ENCODE assay signal across 24 mouse cellular contexts in the genomic region with DNA sequence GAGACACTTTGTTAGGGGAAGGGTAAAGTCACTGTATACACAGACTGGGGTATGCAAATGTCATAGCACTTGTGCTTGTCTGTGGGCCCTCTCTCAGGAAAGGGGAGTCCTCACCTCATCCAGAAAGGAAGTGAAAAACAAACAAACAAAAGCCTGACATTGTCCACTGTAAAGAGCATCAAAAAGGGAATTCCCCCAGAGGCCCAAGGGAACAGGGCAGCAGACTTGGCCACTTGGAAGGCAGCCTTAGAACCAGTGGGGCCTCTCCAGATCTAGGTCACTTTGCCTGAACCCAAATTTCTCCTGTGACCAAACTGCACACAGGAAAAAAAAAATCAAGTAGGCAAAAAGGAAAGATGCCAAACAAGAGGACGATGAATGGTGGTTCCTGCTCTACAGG.
A peak's percentile ranks its signal among the peaks of the same experiment; 100 is the strongest.
DNase-seq lines count a peak whose midpoint lies in the region; ATAC-seq lines count a peak whose summit lies in the region.
"Had no signal": no experiment of that assay in that cellular context is flagged by ENCODE, and none has a peak within 500 bp of the region (broad histone marks: within the 10 kb centered on the region; RNA-seq: fewer than 3 reads in every experiment).

No protein-coding gene starts in this region.

- no peak overlapping the region for H3K4me2 ChIP-seq in midbrain, embryonic 11.5 days
- no peak overlapping the region for H3K4me2 ChIP-seq in midbrain, embryonic 14.5 days (ENCODE audit: low read length)
- no peak overlapping the region for H3K4me2 ChIP-seq in forebrain, embryonic 14.5 days (ENCODE audit: low read length)
- H3K4me2 ChIP-seq: forebrain, embryonic 13.5 days; kidney, embryonic 15.5 days; liver, embryonic 13.5 days; lung, embryonic 14.5 days; midbrain, embryonic 15.5 days had no signal

- 93% methylated on average over 1 of the region's 1 CpGs for WGBS in midbrain, embryonic 11.5 days
- 79% methylated on average over 1 of the region's 1 CpGs for WGBS in midbrain, embryonic 14.5 days
- WGBS in forebrain, embryonic 14.5 days, result 81% methylated on average over 1 of the region's 1 CpGs

- no peak overlapping the region for H3K4me3 ChIP-seq in midbrain, embryonic 11.5 days (ENCODE audit: low read depth, low read length)
- no peak overlapping the region for H3K4me3 ChIP-seq in midbrain, embryonic 14.5 days (replicated peaks; ENCODE audit: low read depth, low read length)
- no peak overlapping the region for H3K4me3 ChIP-seq in forebrain, embryonic 14.5 days (ENCODE audit: low read depth, low read length)
- H3K4me3 ChIP-seq: forebrain, embryonic 13.5 days; kidney, embryonic 15.5 days; liver, embryonic 13.5 days; megakaryocyte, embryonic 14.5 days; midbrain, embryonic 15.5 days; myocyte had no signal

- no peak overlapping the region for H3K27ac ChIP-seq in midbrain, embryonic 11.5 days (ENCODE audit: low read depth, low read length)
- no peak overlapping the region for H3K27ac ChIP-seq in midbrain, embryonic 14.5 days (replicated peaks; ENCODE audit: low read depth, low read length)
- H3K27ac ChIP-seq in forebrain, embryonic 14.5 days (ENCODE audit: low read depth, low read length), result no peak overlapping the region
- H3K27ac ChIP-seq: forebrain, embryonic 13.5 days; hindbrain, postnatal 0 days; kidney, embryonic 15.5 days; liver, embryonic 13.5 days; midbrain, embryonic 15.5 days had no signal

- H3K36me3 ChIP-seq in midbrain, embryonic 11.5 days (ENCODE audit: control insufficient read depth, insufficient read depth, low read length), result no peaks in the 10 kb centered on the region
- no peaks in the 10 kb centered on the region for H3K36me3 ChIP-seq in midbrain, embryonic 14.5 days (ENCODE audit: control insufficient read depth, insufficient read depth, low read length)
- H3K36me3 ChIP-seq in forebrain, embryonic 14.5 days (ENCODE audit: control insufficient read depth, insufficient read depth, low read length), result no peaks in the 10 kb centered on the region
- H3K36me3 ChIP-seq: kidney, embryonic 15.5 days; liver, embryonic 13.5 days; midbrain, embryonic 15.5 days had no signal

- H3K27me3 ChIP-seq in midbrain, embryonic 11.5 days (ENCODE audit: control insufficient read depth, insufficient read depth, low read length), result no peaks in the 10 kb centered on the region
- no peaks in the 10 kb centered on the region for H3K27me3 ChIP-seq in midbrain, embryonic 14.5 days (ENCODE audit: control insufficient read depth, insufficient read depth, low read length)
- no peaks in the 10 kb centered on the region for H3K27me3 ChIP-seq in forebrain, embryonic 14.5 days (replicated peaks; ENCODE audit: control insufficient read depth, insufficient read depth, low read length)
- H3K27me3 ChIP-seq: forebrain, embryonic 13.5 days; kidney, embryonic 15.5 days; liver, embryonic 13.5 days; megakaryocyte, embryonic 14.5 days; midbrain, embryonic 15.5 days; Patski had no signal

- no peaks in the 10 kb centered on the region for H3K4me1 ChIP-seq in midbrain, embryonic 11.5 days (ENCODE audit: control insufficient read depth, insufficient read depth, low read length)
- no peaks in the 10 kb centered on the region for H3K4me1 ChIP-seq in midbrain, embryonic 14.5 days (ENCODE audit: control insufficient read depth, insufficient read depth, low read length)
- H3K4me1 ChIP-seq in forebrain, embryonic 14.5 days (ENCODE audit: control insufficient read depth, insufficient read depth, low read length), result no peaks in the 10 kb centered on the region
- H3K4me1 ChIP-seq: forebrain, embryonic 13.5 days; kidney, embryonic 15.5 days; liver, embryonic 13.5 days; midbrain, embryonic 15.5 days had no signal

- ATAC-seq in cerebellum, adult (ENCODE audit: insufficient number of reproducible peaks, low FRiP score, low TSS enrichment), result peak; percentile 84
- ATAC-seq in midbrain, embryonic 11.5 days (ENCODE audit: low FRiP score), result no peak
- ATAC-seq in midbrain, embryonic 14.5 days (ENCODE audit: low FRiP score, low TSS enrichment), result no peak
- ATAC-seq in forebrain, embryonic 14.5 days, result no peak
- ATAC-seq: CD4-positive, CD25-positive, alpha-beta regulatory T cell, adult 4 months; forebrain, embryonic 13.5 days; hindbrain, postnatal 0 days; intestine, embryonic 16.5 days; midbrain, embryonic 15.5 days; Patski had no signal

- DNase-seq in cerebellum, postnatal 4 days (ENCODE audit: low spot score in 2 of 2), result no peak
- peak; percentile 44 for DNase-seq in midbrain, embryonic 11.5 days (ENCODE audit: low spot score, missing footprints)
- DNase-seq in midbrain, embryonic 14.5 days, result no peak
- DNase-seq in cerebellum, adult 9-10 months, result peak; percentile 53
- DNase-seq in testis, postnatal 10 days (ENCODE audit: low spot score), result no peak
- DNase-seq in frontal cortex, postnatal 10 days (ENCODE audit: low spot score in 2 of 2), result no peak
- DNase-seq in forebrain, embryonic 14.5 days (ENCODE audit: low spot score), result no peak
- DNase-seq: adrenal gland, adult 8-10 months; gastrocnemius, postnatal 14 days; kidney, postnatal 36 days; liver, embryonic 13.5 days; lung, embryonic 14.5 days; lung, postnatal 36 days; thymus, postnatal 25 days had no signal

- no peak overlapping the region for H3K9ac ChIP-seq in midbrain, embryonic 11.5 days (ENCODE audit: low read length)
- H3K9ac ChIP-seq in midbrain, embryonic 14.5 days (replicated peaks; ENCODE audit: low read length), result no peak overlapping the region
- no peak overlapping the region for H3K9ac ChIP-seq in forebrain, embryonic 14.5 days (ENCODE audit: low read length)
- H3K9ac ChIP-seq: forebrain, embryonic 13.5 days; kidney, embryonic 15.5 days; liver, embryonic 13.5 days; lung, embryonic 14.5 days; midbrain, embryonic 15.5 days had no signal

- no peaks in the 10 kb centered on the region for H3K9me3 ChIP-seq in midbrain, embryonic 11.5 days (ENCODE audit: control insufficient read depth, low read length)
- no peaks in the 10 kb centered on the region for H3K9me3 ChIP-seq in midbrain, embryonic 14.5 days (ENCODE audit: control insufficient read depth, low read length)
- H3K9me3 ChIP-seq in forebrain, embryonic 14.5 days (replicated peaks; ENCODE audit: control insufficient read depth, low read length), result no peaks in the 10 kb centered on the region
- H3K9me3 ChIP-seq: forebrain, embryonic 13.5 days; kidney, embryonic 15.5 days; liver, embryonic 13.5 days; midbrain, embryonic 15.5 days had no signal

Comparison
In these comparisons a context has a peak if more than half of its experiments do, and no peak if none do; other contexts are left out.
1. DNase-seq: peak in midbrain, embryonic 11.5 days (single experiment) and cerebellum, adult 9-10 months (single experiment); none in cerebellum, postnatal 4 days (0 of 2), midbrain, embryonic 14.5 days (single experiment), testis, postnatal 10 days (single experiment), frontal cortex, postnatal 10 days (0 of 2) and forebrain, embryonic 14.5 days (single experiment).